Mouse (Mus musculus): ENCODE data around the gene H2al2a. TPM values are rescaled to one million over a fixed set of nuclear protein-coding genes. Genes with fewer than 3 reads are reported as not detected.
"Not testable (repeated sequence)": the region's sequence is repeated elsewhere in the genome, so short reads cannot be mapped to it uniquely, and the experiment has no call there.

H2al2a gene
- polyA plus RNA-seq, 1 experiment = not detected

- no peak overlapping the region for H3K27ac ChIP-seq (replicated peaks; ENCODE audit: low read depth, low read length)
- H3K4me1 ChIP-seq (ENCODE audit: control insufficient read depth, insufficient read depth, insufficient read length, low read length) = no peaks in the 10 kb centered on the region
- H3K4me3 ChIP-seq (ENCODE audit: insufficient read depth, low read depth, low read length) = no peak overlapping the region
Measured at GRCm38 (mm10) chr2:18015581-18015980, 18.8 kb upstream of the H2al2a start.

GRCm38 (mm10) chr2:18012866-18013265, 16.1 kb upstream of the H2al2a start:
- Histone ChIP-seq H3K4me1 (ENCODE audit: control insufficient read depth, insufficient read depth, insufficient read length, low read length) (no peaks in the 10 kb centered on the region), H3K4me3 (ENCODE audit: insufficient read depth, low read depth, low read length) (no peak overlapping the region), H3K27ac (replicated peaks; ENCODE audit: low read depth, low read length) (no peak overlapping the region)

GRCm38 (mm10) chr2:18011226-18011625, 14.5 kb upstream of the H2al2a start:
- H3K4me1 ChIP-seq (ENCODE audit: control insufficient read depth, insufficient read depth, insufficient read length, low read length) = no peaks in the 10 kb centered on the region
- H3K4me3 ChIP-seq (ENCODE audit: insufficient read depth, low read depth, low read length) = no peak overlapping the region
- no peak overlapping the region for H3K27ac ChIP-seq (replicated peaks; ENCODE audit: low read depth, low read length)

- no peak overlapping the region for H3K27ac ChIP-seq (replicated peaks; ENCODE audit: low read depth, low read length)
- no peak overlapping the region for H3K4me3 ChIP-seq (ENCODE audit: insufficient read depth, low read depth, low read length)
- H3K4me1 ChIP-seq (ENCODE audit: control insufficient read depth, insufficient read depth, insufficient read length, low read length) = no peaks in the 10 kb centered on the region
Measured at GRCm38 (mm10) chr2:18005137-18005536, 8.4 kb upstream of the H2al2a start.

- Histone ChIP-seq H3K27ac (replicated peaks; ENCODE audit: low read depth, low read length) (no peak overlapping the region), H3K4me3 (ENCODE audit: insufficient read depth, low read depth, low read length) (no peak overlapping the region), H3K4me1 (ENCODE audit: control insufficient read depth, insufficient read depth, insufficient read length, low read length) (no peaks in the 10 kb centered on the region)
Measured at GRCm38 (mm10) chr2:18004286-18004685, 7.5 kb upstream of the H2al2a start.

GRCm38 (mm10) chr2:18002306-18002705, 5.5 kb upstream of the H2al2a start:
- no peak overlapping the region for H3K4me3 ChIP-seq (ENCODE audit: insufficient read depth, low read depth, low read length)
- no peaks in the 10 kb centered on the region for H3K4me1 ChIP-seq (ENCODE audit: control insufficient read depth, insufficient read depth, insufficient read length, low read length)
- H3K27ac ChIP-seq (replicated peaks; ENCODE audit: low read depth, low read length) = no peak overlapping the region

GRCm38 (mm10) chr2:17989562-17989961, 7.2 kb downstream of the H2al2a start:
- Histone ChIP-seq H3K27ac (replicated peaks; ENCODE audit: low read depth, low read length) (no peak overlapping the region), H3K4me1 (ENCODE audit: control insufficient read depth, insufficient read depth, insufficient read length, low read length) (no peaks in the 10 kb centered on the region), H3K4me3 (ENCODE audit: insufficient read depth, low read depth, low read length) (no peak overlapping the region)

- H3K4me1 ChIP-seq (ENCODE audit: control insufficient read depth, insufficient read depth, insufficient read length, low read length) = no peaks in the 10 kb centered on the region
- H3K4me3 ChIP-seq (ENCODE audit: insufficient read depth, low read depth, low read length) = no peak overlapping the region
- H3K27ac ChIP-seq (replicated peaks; ENCODE audit: low read depth, low read length) = no peak overlapping the region
Measured at GRCm38 (mm10) chr2:17989115-17989514, 7.6 kb downstream of the H2al2a start.

- Histone ChIP-seq H3K27ac (replicated peaks; ENCODE audit: low read depth, low read length) (no peak overlapping the region), H3K4me3 (ENCODE audit: insufficient read depth, low read depth, low read length) (no peak overlapping the region), H3K4me1 (ENCODE audit: control insufficient read depth, insufficient read depth, insufficient read length, low read length) (no peaks in the 10 kb centered on the region)
Measured at GRCm38 (mm10) chr2:17986694-17987093, 10.1 kb downstream of the H2al2a start.

GRCm38 (mm10) chr2:17984774-17985173, 12.0 kb downstream of the H2al2a start:
- Histone ChIP-seq H3K4me1 (ENCODE audit: control insufficient read depth, insufficient read depth, insufficient read length, low read length) (no peaks in the 10 kb centered on the region), H3K27ac (replicated peaks; ENCODE audit: low read depth, low read length) (no peak overlapping the region), H3K4me3 (ENCODE audit: insufficient read depth, low read depth, low read length) (no peak overlapping the region)

- Histone ChIP-seq H3K4me1 (ENCODE audit: control insufficient read depth, insufficient read depth, insufficient read length, low read length) (no peaks in the 10 kb centered on the region), H3K4me3 (ENCODE audit: insufficient read depth, low read depth, low read length) (no peak overlapping the region), H3K27ac (replicated peaks; ENCODE audit: low read depth, low read length) (no peak overlapping the region)
Measured at GRCm38 (mm10) chr2:17982747-17983146, 14.0 kb downstream of the H2al2a start.

- no peak overlapping the region for H3K4me3 ChIP-seq (ENCODE audit: insufficient read depth, low read depth, low read length)
Measured at GRCm38 (mm10) chr2:17978706-17979105, 18.1 kb downstream of the H2al2a start.

GRCm38 (mm10) chr2:17978251-17978650, 18.5 kb downstream of the H2al2a start:
- H3K27ac ChIP-seq (replicated peaks; ENCODE audit: low read depth, low read length); H3K4me1 ChIP-seq (ENCODE audit: control insufficient read depth, insufficient read depth, insufficient read length, low read length); H3K4me3 ChIP-seq (ENCODE audit: insufficient read depth, low read depth, low read length): not testable (repeated sequence)

More at GRCm38 (mm10) chr2:17978706-17979105, 18.1 kb downstream of the H2al2a start:
- Histone ChIP-seq H3K4me1 (ENCODE audit: control insufficient read depth, insufficient read depth, insufficient read length, low read length) (no peaks in the 10 kb centered on the region), H3K27ac (replicated peaks; ENCODE audit: low read depth, low read length) (no peak overlapping the region)

- not testable (repeated sequence) for H3K4me3 ChIP-seq (ENCODE audit: insufficient read depth, low read depth, low read length); H3K27ac ChIP-seq (replicated peaks; ENCODE audit: low read depth, low read length); H3K4me1 ChIP-seq (ENCODE audit: control insufficient read depth, insufficient read depth, insufficient read length, low read length)
Measured at GRCm38 (mm10) chr2:17977645-17978044, 19.1 kb downstream of the H2al2a start.

GRCm38 (mm10) chr2:17975601-17976327, 21.0 kb downstream of the H2al2a start:
- no peaks in the 10 kb centered on the region for H3K4me1 ChIP-seq (ENCODE audit: control insufficient read depth, insufficient read depth, insufficient read length, low read length)
- H3K27ac ChIP-seq (replicated peaks; ENCODE audit: low read depth, low read length) = no peak overlapping the region
- no peak overlapping the region for H3K4me3 ChIP-seq (ENCODE audit: insufficient read depth, low read depth, low read length)

- no peaks in the 10 kb centered on the region for H3K4me1 ChIP-seq (ENCODE audit: control insufficient read depth, insufficient read depth, insufficient read length, low read length)
- no peak overlapping the region for H3K4me3 ChIP-seq (ENCODE audit: insufficient read depth, low read depth, low read length)
- H3K27ac ChIP-seq (replicated peaks; ENCODE audit: low read depth, low read length) = no peak overlapping the region
Measured at GRCm38 (mm10) chr2:17973868-17974440, 22.8 kb downstream of the H2al2a start.

Measured in brown adipose tissue, adult 24 weeks (tissue).